Mouse (Mus musculus) midbrain, embryonic 15.5 days (tissue): ENCODE results near the gene Malsu1. TPM values are rescaled to one million over a fixed set of nuclear protein-coding genes. Genes with fewer than 3 reads are reported as not detected.

Source experiments
- ATAC-seq: fragments of 200-750 bp; cut with Nextera tagmentation; replicated peaks from 2 replicates; pipeline ENCODE4 v1.8.0; 2017; ENCODE audit warnings: moderate TSS enrichment
- H3K27ac ChIP-seq: fragments of 300-500 bp; sonication (generic); 2 replicates; pipeline ENCODE4 v1.5.1; 2015; ENCODE audit warnings: mild to moderate bottlenecking, inconsistent platforms
- H3K27me3 ChIP-seq: fragments of 300-500 bp; sonication (generic); replicated peaks from 2 replicates; pipeline ENCODE4 v1.6.1; 2015; ENCODE audit warnings: inconsistent platforms
- H3K36me3 ChIP-seq: fragments of 300-500 bp; sonication (generic); replicated peaks from 2 replicates; pipeline ENCODE4 v1.6.1; 2015; ENCODE audit warnings: inconsistent platforms
- H3K4me1 ChIP-seq: fragments of 300-500 bp; sonication (generic); 2 replicates; pipeline ENCODE4 v1.6.1; 2015; ENCODE audit warnings: inconsistent platforms
- H3K4me2 ChIP-seq: fragments of 300-500 bp; sonication (generic); 2 replicates; pipeline ENCODE4 v1.6.1; 2015; ENCODE audit warnings: inconsistent platforms, mild to moderate bottlenecking, moderate library complexity
- H3K4me3 ChIP-seq: fragments of 300-500 bp; sonication (generic); 2 replicates; pipeline ENCODE4 v1.5.1; 2015; ENCODE audit warnings: mild to moderate bottlenecking, inconsistent platforms
- H3K9ac ChIP-seq: fragments of 300-500 bp; sonication (generic); 2 replicates; pipeline ENCODE4 v1.6.1; 2015; ENCODE audit warnings: mild to moderate bottlenecking, inconsistent platforms
- H3K9me3 ChIP-seq: fragments of 300-500 bp; sonication (generic); 2 replicates; pipeline ENCODE4 v1.6.1; 2016; ENCODE audit warnings: inconsistent platforms
- WGBS: fragments of 180-500 bp; shearing (Covaris S2); methylation state at CpG from one replicate; pipeline ENCODE4 v1.1.7; 2015; ENCODE audit warnings: mixed read lengths; 5-methylcytosine and 5-hydroxymethylcytosine counted together
- polyA plus RNA-seq: library from polyadenylated mRNA; unstranded; fragments of >200 nt; fragmentation: Nextera tagmentation; extraction: Ambion mirVana; gene quantifications from 2 replicates; pipeline ENCODE4 v1.2.1, GENCODE M21; 2015

Malsu1 gene
- polyA plus RNA-seq, 1 experiment from 2014 or later, result 58.6 TPM

- H3K36me3 ChIP-seq, result no peaks in the 10 kb centered on the region
- no peak for ATAC-seq
- no peak overlapping the region for H3K4me3 ChIP-seq
- H3K27ac ChIP-seq, result no peak overlapping the region
- H3K9me3 ChIP-seq, result no peaks in the 10 kb centered on the region
- no peaks in the 10 kb centered on the region for H3K27me3 ChIP-seq
- 83% methylated on average over 8 of the region's 8 CpGs for WGBS
- no peak overlapping the region for H3K4me2 ChIP-seq
- H3K4me1 ChIP-seq, result no peaks in the 10 kb centered on the region
- H3K9ac ChIP-seq, result no peak overlapping the region
Observed at GRCm38 (mm10) chr6:49046976-49047375, 26.6 kb upstream of the Malsu1 start.

GRCm38 (mm10) chr6:49047848-49048247, 25.7 kb upstream of the Malsu1 start:
- 85% methylated on average over 10 of the region's 10 CpGs for WGBS
- Histone ChIP-seq H3K36me3 (no peaks in the 10 kb centered on the region), H3K27me3 (no peaks in the 10 kb centered on the region; the same call in 1 of the 2 replicates), H3K9ac (no peak overlapping the region), H3K4me2 (no peak overlapping the region), H3K9me3 (no peaks in the 10 kb centered on the region), H3K4me3 (no peak overlapping the region), H3K27ac (no peak overlapping the region), H3K4me1 (no peaks in the 10 kb centered on the region)
- ATAC-seq, result no peak

- Histone ChIP-seq H3K27ac (no peak overlapping the region), H3K27me3 (no peaks in the 10 kb centered on the region; the same call in 1 of the 2 replicates), H3K9me3 (no peaks in the 10 kb centered on the region), H3K36me3 (no peaks in the 10 kb centered on the region), H3K4me2 (no peak overlapping the region), H3K9ac (no peak overlapping the region), H3K4me3 (no peak overlapping the region), H3K4me1 (no peaks in the 10 kb centered on the region)
- no peak for ATAC-seq
- WGBS, result 89% methylated on average over 10 of the region's 10 CpGs
Observed at GRCm38 (mm10) chr6:49048395-49048794, 25.2 kb upstream of the Malsu1 start.

- H3K4me2 ChIP-seq, result no peak overlapping the region
- WGBS, result 38% methylated on average over 11 of the region's 11 CpGs
- H3K27me3 ChIP-seq, result no peaks in the 10 kb centered on the region; the same call in 1 of the 2 replicates
- no peaks in the 10 kb centered on the region for H3K36me3 ChIP-seq
- H3K9me3 ChIP-seq, result no peaks in the 10 kb centered on the region
- H3K9ac ChIP-seq, result no peak overlapping the region
- no peak for ATAC-seq
- H3K4me3 ChIP-seq, result no peak overlapping the region
- no peak overlapping the region for H3K27ac ChIP-seq
- H3K4me1 ChIP-seq, result peaks cover 11% of the 10 kb centered on the region
Observed at GRCm38 (mm10) chr6:49050677-49051410, 22.8 kb upstream of the Malsu1 start.

- Histone ChIP-seq H3K4me1 (peaks cover 17% of the 10 kb centered on the region), H3K4me2 (no peak overlapping the region), H3K4me3 (no peak overlapping the region), H3K9me3 (no peaks in the 10 kb centered on the region), H3K36me3 (no peaks in the 10 kb centered on the region), H3K27me3 (no peaks in the 10 kb centered on the region; the same call in 1 of the 2 replicates), H3K27ac (no peak overlapping the region), H3K9ac (no peak overlapping the region)
- ATAC-seq, result no peak
- WGBS, result 77% methylated on average over 5 of the region's 5 CpGs
Observed at GRCm38 (mm10) chr6:49052191-49052590, 21.4 kb upstream of the Malsu1 start.

- ATAC-seq, result peak; percentile 85
- Histone ChIP-seq H3K4me3 (no peak overlapping the region), H3K4me1 (peaks cover 17% of the 10 kb centered on the region), H3K9me3 (no peaks in the 10 kb centered on the region), H3K4me2 (peak overlapping the region; percentile 10), H3K36me3 (no peaks in the 10 kb centered on the region), H3K27me3 (no peaks in the 10 kb centered on the region; the same call in 1 of the 2 replicates), H3K27ac (peak overlapping the region; percentile 70), H3K9ac (0 out of 2 replicates have a peak overlapping the region, but pooled peaks have one; percentile 9)
- 4% methylated on average over 7 of the region's 7 CpGs for WGBS
Observed at GRCm38 (mm10) chr6:49055256-49055733, 18.3 kb upstream of the Malsu1 start.

- WGBS, result 51% methylated on average over 9 of the region's 9 CpGs
- ATAC-seq, result no peak
- no peaks in the 10 kb centered on the region for H3K36me3 ChIP-seq
- H3K27ac ChIP-seq, result peak overlapping the region; percentile 27; the same call in 1 of the 2 replicates
- H3K4me2 ChIP-seq, result peak overlapping the region; percentile 10; the same call in 1 of the 2 replicates
- H3K9me3 ChIP-seq, result no peaks in the 10 kb centered on the region
- no peak overlapping the region for H3K9ac ChIP-seq
- no peak overlapping the region for H3K4me3 ChIP-seq
- H3K27me3 ChIP-seq, result no peaks in the 10 kb centered on the region; the same call in 1 of the 2 replicates
- peaks cover 17% of the 10 kb centered on the region for H3K4me1 ChIP-seq
Observed at GRCm38 (mm10) chr6:49056009-49056408, 17.6 kb upstream of the Malsu1 start.

GRCm38 (mm10) chr6:49057053-49058021, 16.3 kb upstream of the Malsu1 start:
- no peak overlapping the region for H3K9ac ChIP-seq
- no peak for ATAC-seq
- H3K4me2 ChIP-seq, result no peak overlapping the region
- peaks cover 17% of the 10 kb centered on the region for H3K4me1 ChIP-seq
- H3K27me3 ChIP-seq, result no peaks in the 10 kb centered on the region
- H3K36me3 ChIP-seq, result no peaks in the 10 kb centered on the region
- H3K4me3 ChIP-seq, result no peak overlapping the region
- no peaks in the 10 kb centered on the region for H3K9me3 ChIP-seq
- no peak overlapping the region for H3K27ac ChIP-seq
- 38% methylated on average over 8 of the region's 8 CpGs for whole genome bisulfite sequencing

- no peak overlapping the region for H3K4me2 ChIP-seq
- no peak overlapping the region for H3K4me3 ChIP-seq
- no peaks in the 10 kb centered on the region for H3K27me3 ChIP-seq
- peaks cover 4% of the 10 kb centered on the region; the same call in 1 of the 2 replicates for H3K4me1 ChIP-seq
- no peak for ATAC-seq
- H3K27ac ChIP-seq, result no peak overlapping the region
- WGBS, result 54% methylated on average over 3 of the region's 4 CpGs
- no peaks in the 10 kb centered on the region for H3K36me3 ChIP-seq
- no peaks in the 10 kb centered on the region for H3K9me3 ChIP-seq
- H3K9ac ChIP-seq, result no peak overlapping the region
Observed at GRCm38 (mm10) chr6:49068361-49068760, 5.2 kb upstream of the Malsu1 start.

GRCm38 (mm10) chr6:49074117-49074490, 509 bp downstream of the Malsu1 start:
- Histone ChIP-seq H3K4me1 (peaks cover 26% of the 10 kb centered on the region), H3K4me3 (peak overlapping the region; percentile 77), H3K27me3 (no peaks in the 10 kb centered on the region), H3K36me3 (no peaks in the 10 kb centered on the region), H3K4me2 (peak overlapping the region; percentile 77), H3K9ac (peak overlapping the region; percentile 90), H3K27ac (peak overlapping the region; percentile 83), H3K9me3 (no peaks in the 10 kb centered on the region)
- ATAC-seq, result peak; percentile 76
- WGBS, result 2% methylated on average over 19 of the region's 19 CpGs

GRCm38 (mm10) chr6:49077894-49078293, 4.3 kb downstream of the Malsu1 start:
- ATAC-seq, result no peak
- Histone ChIP-seq H3K4me3 (no peak overlapping the region), H3K27me3 (no peaks in the 10 kb centered on the region), H3K9ac (no peak overlapping the region), H3K4me2 (no peak overlapping the region), H3K36me3 (no peaks in the 10 kb centered on the region), H3K27ac (no peak overlapping the region), H3K9me3 (no peaks in the 10 kb centered on the region), H3K4me1 (peaks cover 26% of the 10 kb centered on the region)
- WGBS, result 80% methylated on average over 2 of the region's 2 CpGs

- Histone ChIP-seq H3K9ac (no peak overlapping the region), H3K4me3 (no peak overlapping the region), H3K27ac (no peak overlapping the region), H3K27me3 (no peaks in the 10 kb centered on the region), H3K4me1 (peaks cover 21% of the 10 kb centered on the region), H3K4me2 (no peak overlapping the region), H3K36me3 (peaks cover 6% of the 10 kb centered on the region; the same call in 1 of the 2 replicates), H3K9me3 (no peaks in the 10 kb centered on the region)
- no peak for ATAC-seq
- WGBS, result 93% methylated on average over 1 of the region's 1 CpGs
Observed at GRCm38 (mm10) chr6:49079313-49079712, 5.7 kb downstream of the Malsu1 start.
